Mouse (Mus musculus) thymus, adult 2 months (tissue): ENCODE data around the gene Gpld1.

Experiments
- CTCF ChIP-seq: fragments of 200-500 bp; IDR thresholded peaks from 2 replicates; pipeline ENCODE4 v1.5.1; 2012; ENCODE audit warnings: mild to moderate bottlenecking, control low read depth, low read length, moderate library complexity, borderline replicate concordance; ENCODE audit not compliant: control insufficient read depth, poor library complexity, insufficient read depth; ENCODE audit errors: extremely low read depth
- POLR2A ChIP-seq: fragments of 200-500 bp; IDR thresholded peaks from 2 replicates; pipeline ENCODE4 v1.6.1; 2012; ENCODE audit warnings: mild to moderate bottlenecking, low read length, control low read depth, moderate library complexity; ENCODE audit not compliant: control insufficient read depth, poor library complexity, insufficient read depth; ENCODE audit errors: extremely low read depth

- no peak for TF ChIP-seq POLR2A
- no peak for TF ChIP-seq CTCF
These were observed 12.5 kb downstream of the Gpld1 start for GRCm38 (mm10) chr13:24955500-24955899.
